Mouse (Mus musculus): Measurements from ENCODE around the gene Kcnq5. TPM values are rescaled to one million over a fixed set of nuclear protein-coding genes. Genes with fewer than 3 reads are reported as not detected.
A peak's percentile ranks its signal among the peaks of the same experiment; 100 is the strongest.

Kcnq5 gene
- polyA plus RNA-seq, 1 experiment from 2014 or later, result 0.62 TPM

DNA sequence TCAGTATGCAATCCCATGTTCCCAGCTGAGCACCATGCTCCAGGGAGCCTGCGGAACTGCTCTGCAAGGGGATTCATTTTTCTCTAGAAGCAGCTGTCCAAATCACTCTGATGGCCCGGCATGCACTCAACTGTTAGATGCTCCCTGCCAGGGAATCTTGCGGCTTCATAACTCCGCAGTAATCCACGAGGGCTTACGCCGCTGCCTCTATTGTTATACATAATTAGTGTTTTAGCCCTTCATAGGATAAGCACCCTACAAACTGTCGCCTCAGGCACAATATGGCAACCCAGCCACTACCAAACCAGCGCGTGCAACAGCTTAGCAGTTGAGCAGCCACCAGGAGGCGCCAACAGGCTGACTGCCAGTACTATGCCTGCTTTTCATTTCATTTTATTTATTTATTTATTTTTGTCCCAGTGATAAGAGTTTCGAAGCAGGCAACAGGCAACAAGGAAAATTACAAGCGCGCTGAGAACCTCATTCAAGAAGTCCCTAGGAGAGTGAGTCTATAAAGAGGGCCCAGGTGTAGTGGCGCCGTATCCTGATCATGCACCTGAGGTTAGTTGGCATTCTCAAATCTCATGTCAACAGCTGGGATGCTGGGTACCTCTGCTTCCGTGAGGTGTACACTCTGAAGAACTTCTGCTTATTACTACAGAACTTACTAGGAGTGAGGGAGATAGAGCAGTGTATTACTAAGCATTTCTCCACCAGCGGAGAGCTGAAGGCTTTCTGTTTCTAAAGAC lies 500.6 kb downstream of the Kcnq5 start:
- Histone ChIP-seq H3K4me1 (replicated peaks; ENCODE audit: control insufficient read depth, insufficient read depth) (no peaks in the 10 kb centered on the region), H3K9ac (ENCODE audit: low read length) (no peak overlapping the region), H3K27ac (replicated peaks) (no peak overlapping the region), H3K9me3 (ENCODE audit: control insufficient read depth, low read length) (no peaks in the 10 kb centered on the region), H3K36me3 (ENCODE audit: control insufficient read depth, insufficient read depth, low read length) (no peaks in the 10 kb centered on the region), H3K27me3 (ENCODE audit: control insufficient read depth, insufficient read depth, low read length) (no peaks in the 10 kb centered on the region), H3K4me2 (replicated peaks; ENCODE audit: low read depth) (no peak overlapping the region), H3K4me3 (ENCODE audit: low read depth, low read length) (no peak overlapping the region)
- 0 out of 2 replicates have a peak, but pooled peaks have one; percentile 49 for ATAC-seq (ENCODE audit: low FRiP score, low TSS enrichment)
- DNase-seq (ENCODE audit: low spot score), result peak; percentile 56
- TF ChIP-seq CTCF (IDR thresholded peaks at IDR 0.05; ENCODE audit: low read depth) (peak; percentile 81), EP300 (optimal IDR thresholded peaks at IDR 0.05) (no peak)
- WGBS, result 71% methylated on average over 18 of the region's 18 CpGs

DNA sequence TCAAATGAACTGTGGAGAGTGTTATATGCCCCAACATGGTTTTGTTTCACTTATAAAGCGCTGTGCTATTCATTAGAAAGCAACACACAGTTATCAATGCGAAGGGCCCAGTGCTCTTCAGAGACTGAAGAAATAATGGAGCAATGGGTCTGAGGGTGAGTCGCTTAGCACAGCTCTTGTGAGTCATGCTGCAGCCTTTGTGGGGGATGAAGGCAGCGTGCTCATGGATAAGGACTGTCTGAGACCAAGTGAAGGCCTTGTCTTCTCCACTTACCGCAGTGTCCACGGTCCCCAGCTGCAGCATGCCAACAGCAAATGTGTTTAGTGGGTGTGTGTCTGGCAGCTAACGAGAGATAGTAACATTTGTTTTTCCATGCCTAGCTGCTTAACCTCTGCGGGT lies 503.2 kb downstream of the Kcnq5 start:
- Histone ChIP-seq H3K9ac (ENCODE audit: low read length) (no peak overlapping the region), H3K9me3 (ENCODE audit: control insufficient read depth, low read length) (no peaks in the 10 kb centered on the region), H3K27me3 (ENCODE audit: control insufficient read depth, insufficient read depth, low read length) (no peaks in the 10 kb centered on the region), H3K36me3 (ENCODE audit: control insufficient read depth, insufficient read depth, low read length) (no peaks in the 10 kb centered on the region), H3K27ac (replicated peaks) (no peak overlapping the region), H3K4me2 (replicated peaks; ENCODE audit: low read depth) (no peak overlapping the region), H3K4me1 (replicated peaks; ENCODE audit: control insufficient read depth, insufficient read depth) (no peaks in the 10 kb centered on the region), H3K4me3 (ENCODE audit: low read depth, low read length) (no peak overlapping the region)
- DNase-seq (ENCODE audit: low spot score), result no peak
- WGBS, result 59% methylated on average over 8 of the region's 8 CpGs
- no peak for ATAC-seq (ENCODE audit: low FRiP score, low TSS enrichment)
- no peak for TF ChIP-seq CTCF (IDR thresholded peaks at IDR 0.05; ENCODE audit: low read depth)
- TF ChIP-seq EP300 (optimal IDR thresholded peaks at IDR 0.05), result no peak

DNA sequence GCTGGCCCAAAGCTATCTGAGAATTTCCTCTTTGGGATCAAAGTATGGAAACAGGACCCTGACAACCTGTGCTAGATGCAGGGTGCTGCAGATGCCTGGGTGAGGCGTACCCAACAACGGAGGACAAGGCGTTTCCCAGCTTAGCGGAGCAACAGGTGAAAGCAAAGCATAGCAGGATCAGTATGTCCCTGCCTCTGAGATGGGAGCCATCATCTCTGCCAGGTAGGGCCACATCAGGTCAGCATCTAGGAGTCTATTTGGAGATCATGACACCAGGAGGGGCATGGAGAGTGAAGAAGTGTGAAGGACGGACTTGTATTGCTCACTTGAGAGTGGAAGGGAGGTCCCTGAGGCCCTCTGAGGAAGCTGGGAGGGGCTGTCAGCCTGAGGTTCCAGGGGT lies 505.8 kb downstream of the Kcnq5 start:
- Histone ChIP-seq H3K27ac (replicated peaks) (no peak overlapping the region), H3K9ac (ENCODE audit: low read length) (no peak overlapping the region), H3K36me3 (ENCODE audit: control insufficient read depth, insufficient read depth, low read length) (no peaks in the 10 kb centered on the region), H3K4me2 (replicated peaks; ENCODE audit: low read depth) (no peak overlapping the region), H3K4me3 (ENCODE audit: low read depth, low read length) (no peak overlapping the region), H3K9me3 (ENCODE audit: control insufficient read depth, low read length) (no peaks in the 10 kb centered on the region), H3K4me1 (replicated peaks; ENCODE audit: control insufficient read depth, insufficient read depth) (no peaks in the 10 kb centered on the region), H3K27me3 (ENCODE audit: control insufficient read depth, insufficient read depth, low read length) (no peaks in the 10 kb centered on the region)
- TF ChIP-seq CTCF (IDR thresholded peaks at IDR 0.05; ENCODE audit: low read depth), result no peak
- TF ChIP-seq EP300 (optimal IDR thresholded peaks at IDR 0.05), result no peak
- 81% methylated on average over 5 of the region's 5 CpGs for WGBS
- no peak for DNase-seq (ENCODE audit: low spot score)
- ATAC-seq (ENCODE audit: low FRiP score, low TSS enrichment), result no peak

DNA sequence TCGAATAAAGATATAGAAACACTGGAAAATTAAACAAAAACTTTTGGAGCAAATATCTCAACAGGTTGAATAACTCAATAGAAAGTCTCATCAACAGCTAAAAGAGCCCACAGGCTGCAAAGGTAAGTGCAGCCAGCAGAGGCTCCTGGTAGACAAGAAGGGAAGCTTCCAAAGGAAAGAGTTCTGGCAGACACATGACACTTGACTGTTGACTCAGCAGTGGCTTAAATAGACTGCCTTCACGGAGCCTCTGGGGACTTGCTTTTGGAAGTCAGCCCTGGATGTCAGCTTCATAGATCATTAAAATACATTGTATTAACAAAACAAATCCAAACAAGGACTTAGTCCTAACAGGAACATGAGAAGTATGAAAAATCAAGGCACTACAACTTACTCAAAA lies 513.5 kb downstream of the Kcnq5 start:
- no peaks in the 10 kb centered on the region for H3K36me3 ChIP-seq (ENCODE audit: control insufficient read depth, insufficient read depth, low read length)
- no peaks in the 10 kb centered on the region for H3K27me3 ChIP-seq (ENCODE audit: control insufficient read depth, insufficient read depth, low read length)
- H3K27ac ChIP-seq (replicated peaks), result no peak overlapping the region
- no peaks in the 10 kb centered on the region for H3K9me3 ChIP-seq (ENCODE audit: control insufficient read depth, low read length)
- DNase-seq (ENCODE audit: low spot score) (no peak), ATAC-seq (ENCODE audit: low FRiP score, low TSS enrichment) (no peak)
- no peak overlapping the region for H3K4me2 ChIP-seq (replicated peaks; ENCODE audit: low read depth)
- no peaks in the 10 kb centered on the region for H3K4me1 ChIP-seq (replicated peaks; ENCODE audit: control insufficient read depth, insufficient read depth)
- 43% methylated on average over 2 of the region's 2 CpGs for WGBS
- peak; percentile 42 for TF ChIP-seq CTCF (IDR thresholded peaks at IDR 0.05; ENCODE audit: low read depth)
- no peak for TF ChIP-seq EP300 (optimal IDR thresholded peaks at IDR 0.05)
- H3K9ac ChIP-seq (ENCODE audit: low read length), result no peak overlapping the region
- no peak overlapping the region for H3K4me3 ChIP-seq (ENCODE audit: low read depth, low read length)

DNA sequence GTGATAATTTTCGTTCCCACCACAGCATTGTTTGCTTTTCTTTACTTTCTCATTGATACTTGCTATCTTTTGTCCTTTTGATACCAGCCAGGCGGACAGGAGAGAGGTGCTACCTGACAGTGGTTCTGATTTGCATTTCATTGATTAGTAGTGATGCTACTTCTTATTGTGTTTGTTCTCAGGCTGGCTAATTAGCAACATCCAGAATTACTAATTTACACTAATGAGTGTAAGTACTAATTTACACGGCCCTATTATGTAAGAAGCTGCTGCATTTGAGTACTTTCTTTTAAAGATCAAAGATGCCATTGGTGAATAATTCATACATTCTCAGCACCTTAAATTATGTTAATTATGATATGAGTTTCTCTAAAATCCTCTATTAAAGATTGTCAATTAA lies 525.0 kb downstream of the Kcnq5 start:
- DNase-seq (ENCODE audit: low spot score) (no peak), ATAC-seq (ENCODE audit: low FRiP score, low TSS enrichment) (no peak)
- Histone ChIP-seq H3K27me3 (ENCODE audit: control insufficient read depth, insufficient read depth, low read length) (no peaks in the 10 kb centered on the region), H3K9me3 (ENCODE audit: control insufficient read depth, low read length) (no peaks in the 10 kb centered on the region), H3K4me1 (replicated peaks; ENCODE audit: control insufficient read depth, insufficient read depth) (no peaks in the 10 kb centered on the region), H3K27ac (replicated peaks) (no peak overlapping the region), H3K4me3 (ENCODE audit: low read depth, low read length) (no peak overlapping the region), H3K4me2 (replicated peaks; ENCODE audit: low read depth) (no peak overlapping the region), H3K36me3 (ENCODE audit: control insufficient read depth, insufficient read depth, low read length) (no peaks in the 10 kb centered on the region), H3K9ac (ENCODE audit: low read length) (no peak overlapping the region)
- TF ChIP-seq EP300 (optimal IDR thresholded peaks at IDR 0.05), result no peak
- no peak for TF ChIP-seq CTCF (IDR thresholded peaks at IDR 0.05; ENCODE audit: low read depth)
- 62% methylated on average over 3 of the region's 3 CpGs for WGBS

DNA sequence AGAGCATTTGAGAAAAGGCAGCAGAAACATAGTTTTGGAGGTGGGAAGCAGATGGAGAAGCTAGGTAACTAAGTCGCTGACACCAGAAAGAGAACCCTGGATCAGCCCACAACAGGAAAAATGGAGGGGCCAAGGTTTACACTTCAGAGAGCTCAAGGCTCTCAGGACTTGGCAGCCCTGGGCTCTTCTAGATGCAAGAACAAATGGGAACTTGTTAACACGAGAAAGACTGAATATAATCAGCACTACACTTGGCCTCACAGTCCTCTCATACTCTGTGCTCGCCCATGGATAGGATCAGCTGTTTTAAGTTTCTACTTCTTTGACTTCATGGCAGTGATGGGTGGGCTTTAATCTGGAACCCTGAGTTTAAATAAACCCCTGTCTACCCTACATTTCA lies 526.9 kb downstream of the Kcnq5 start:
- Histone ChIP-seq H3K4me1 (replicated peaks; ENCODE audit: control insufficient read depth, insufficient read depth) (no peaks in the 10 kb centered on the region), H3K9ac (ENCODE audit: low read length) (no peak overlapping the region), H3K36me3 (ENCODE audit: control insufficient read depth, insufficient read depth, low read length) (no peaks in the 10 kb centered on the region), H3K4me3 (ENCODE audit: low read depth, low read length) (no peak overlapping the region), H3K27ac (replicated peaks) (no peak overlapping the region), H3K9me3 (ENCODE audit: control insufficient read depth, low read length) (no peaks in the 10 kb centered on the region), H3K27me3 (ENCODE audit: control insufficient read depth, insufficient read depth, low read length) (no peaks in the 10 kb centered on the region), H3K4me2 (replicated peaks; ENCODE audit: low read depth) (no peak overlapping the region)
- WGBS, result 43% methylated on average over 3 of the region's 3 CpGs
- TF ChIP-seq EP300 (optimal IDR thresholded peaks at IDR 0.05) (no peak), CTCF (IDR thresholded peaks at IDR 0.05; ENCODE audit: low read depth) (no peak)
- ATAC-seq (ENCODE audit: low FRiP score, low TSS enrichment) (no peak), DNase-seq (ENCODE audit: low spot score) (no peak)

Measured in stomach, postnatal 0 days (tissue).